Mouse (Mus musculus) embryonic facial prominence, embryonic 13.5 days (tissue): ENCODE data around the gene Tfpi. TPM values are rescaled to one million over a fixed set of nuclear protein-coding genes. Genes with fewer than 3 reads are reported as not detected.
A peak's percentile ranks its signal among the peaks of the same experiment; 100 is the strongest.

Experiments
- ATAC-seq: fragments of 200-750 bp; cut with Nextera tagmentation; 2 replicates; pipeline ENCODE4 v1.8.0; 2017; ENCODE audit warnings: low read depth; ENCODE audit not compliant: insufficient number of reproducible peaks, insufficient read depth, low FRiP score, low TSS enrichment
- H3K27ac ChIP-seq: fragments of 300-500 bp; sonication (generic); 2 replicates; pipeline ENCODE4 v1.5.1; 2015; ENCODE audit warnings: moderate library complexity, mild to moderate bottlenecking, inconsistent platforms
- H3K27me3 ChIP-seq: fragments of 300-500 bp; sonication (generic); 2 replicates; pipeline ENCODE4 v1.6.1; 2015; ENCODE audit warnings: mild to moderate bottlenecking, inconsistent platforms
- H3K36me3 ChIP-seq: fragments of 300-500 bp; sonication (generic); 2 replicates; pipeline ENCODE4 v1.6.1; 2015; ENCODE audit warnings: mild to moderate bottlenecking, inconsistent platforms
- H3K4me1 ChIP-seq: fragments of 300-500 bp; sonication (generic); 2 replicates; pipeline ENCODE4 v1.6.1; 2015; ENCODE audit warnings: inconsistent platforms
- H3K4me2 ChIP-seq: fragments of 300-500 bp; sonication (generic); 2 replicates; pipeline ENCODE4 v1.6.1; 2015; ENCODE audit warnings: moderate library complexity, mild to moderate bottlenecking, inconsistent platforms
- H3K4me3 ChIP-seq: fragments of 300-500 bp; sonication (generic); 2 replicates; pipeline ENCODE4 v1.5.1; 2015; ENCODE audit warnings: mild to moderate bottlenecking, inconsistent platforms
- H3K9ac ChIP-seq: fragments of 300-500 bp; sonication (generic); 2 replicates; pipeline ENCODE4 v1.6.1; 2015; ENCODE audit warnings: mild to moderate bottlenecking, inconsistent platforms
- H3K9me3 ChIP-seq: fragments of 300-500 bp; sonication (generic); 2 replicates; pipeline ENCODE4 v1.6.1; 2016; ENCODE audit warnings: inconsistent platforms
- WGBS: fragments of 180-500 bp; shearing (Covaris S2); methylation state at CpG from one replicate; pipeline ENCODE4 v1.1.7; 2015; ENCODE audit warnings: mixed read lengths; 5-methylcytosine and 5-hydroxymethylcytosine counted together
- polyA plus RNA-seq: library from polyadenylated mRNA; unstranded; fragments of >200 nt; fragmentation: Nextera tagmentation; extraction: Ambion mirVana; gene quantifications from 2 replicates; pipeline ENCODE4 v1.2.1, GENCODE M21; 2015

Gene Tfpi
- polyA plus RNA-seq, 1 experiment from 2014 or later, result 20.4 TPM

GRCm38 (mm10) chr2:84473941-84474530 lies 2.5 kb downstream of the Tfpi start:
- no peak overlapping the region for H3K4me2 ChIP-seq
- no peaks in the 10 kb centered on the region for H3K36me3 ChIP-seq
- 78% methylated on average over 14 of the region's 14 CpGs for WGBS
- H3K27ac ChIP-seq, result no peak overlapping the region
- H3K4me1 ChIP-seq, result no peaks in the 10 kb centered on the region
- no peak overlapping the region for H3K4me3 ChIP-seq
- ATAC-seq, result no peak
- no peaks in the 10 kb centered on the region for H3K27me3 ChIP-seq
- H3K9me3 ChIP-seq, result no peaks in the 10 kb centered on the region
- H3K9ac ChIP-seq, result no peak overlapping the region

- 78% methylated on average over 4 of the region's 4 CpGs for WGBS
- Histone ChIP-seq H3K27ac (no peak overlapping the region), H3K9me3 (no peaks in the 10 kb centered on the region), H3K36me3 (no peaks in the 10 kb centered on the region), H3K4me3 (no peak overlapping the region), H3K9ac (no peak overlapping the region), H3K27me3 (no peaks in the 10 kb centered on the region), H3K4me2 (no peak overlapping the region), H3K4me1 (peaks cover 5% of the 10 kb centered on the region; the same call in 1 of the 2 replicates)
- no peak for ATAC-seq
These were observed 9.2 kb downstream of the Tfpi start for GRCm38 (mm10) chr2:84467391-84467790.

DNA sequence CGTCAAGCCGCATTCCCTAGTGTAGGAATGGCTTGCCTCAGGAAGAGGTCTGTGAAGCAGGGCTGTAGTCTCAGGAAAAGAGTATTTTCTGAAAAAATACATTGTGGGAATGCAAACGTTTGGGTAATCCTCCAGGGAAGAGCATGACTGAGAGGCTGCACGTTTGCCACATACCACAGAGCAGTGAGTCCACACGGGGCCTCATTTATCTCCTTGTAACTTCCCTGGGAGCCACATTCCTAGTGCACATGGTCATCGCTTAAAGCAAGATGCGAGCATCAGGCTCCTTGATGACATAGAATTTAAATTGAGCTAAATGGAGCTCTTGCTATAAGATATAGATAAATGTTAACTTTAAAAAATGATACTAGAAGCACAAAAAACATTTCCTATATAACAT lies 11.6 kb downstream of the Tfpi start:
- ATAC-seq, result no peak
- H3K4me2 ChIP-seq, result no peak overlapping the region
- H3K4me3 ChIP-seq, result no peak overlapping the region
- H3K27ac ChIP-seq, result no peak overlapping the region
- peaks cover 5% of the 10 kb centered on the region; the same call in 1 of the 2 replicates for H3K4me1 ChIP-seq
- no peaks in the 10 kb centered on the region for H3K27me3 ChIP-seq
- H3K9ac ChIP-seq, result no peak overlapping the region
- 39% methylated on average over 7 of the region's 7 CpGs for WGBS
- H3K9me3 ChIP-seq, result no peaks in the 10 kb centered on the region
- H3K36me3 ChIP-seq, result no peaks in the 10 kb centered on the region

GRCm38 (mm10) chr2:84462411-84462810 lies 14.2 kb downstream of the Tfpi start:
- Histone ChIP-seq H3K4me1 (peaks cover 5% of the 10 kb centered on the region; the same call in 1 of the 2 replicates), H3K4me3 (no peak overlapping the region), H3K4me2 (no peak overlapping the region), H3K9me3 (no peaks in the 10 kb centered on the region), H3K36me3 (no peaks in the 10 kb centered on the region), H3K27me3 (no peaks in the 10 kb centered on the region), H3K9ac (no peak overlapping the region), H3K27ac (no peak overlapping the region)
- ATAC-seq, result no peak
- WGBS, result 82% methylated on average over 3 of the region's 3 CpGs

DNA sequence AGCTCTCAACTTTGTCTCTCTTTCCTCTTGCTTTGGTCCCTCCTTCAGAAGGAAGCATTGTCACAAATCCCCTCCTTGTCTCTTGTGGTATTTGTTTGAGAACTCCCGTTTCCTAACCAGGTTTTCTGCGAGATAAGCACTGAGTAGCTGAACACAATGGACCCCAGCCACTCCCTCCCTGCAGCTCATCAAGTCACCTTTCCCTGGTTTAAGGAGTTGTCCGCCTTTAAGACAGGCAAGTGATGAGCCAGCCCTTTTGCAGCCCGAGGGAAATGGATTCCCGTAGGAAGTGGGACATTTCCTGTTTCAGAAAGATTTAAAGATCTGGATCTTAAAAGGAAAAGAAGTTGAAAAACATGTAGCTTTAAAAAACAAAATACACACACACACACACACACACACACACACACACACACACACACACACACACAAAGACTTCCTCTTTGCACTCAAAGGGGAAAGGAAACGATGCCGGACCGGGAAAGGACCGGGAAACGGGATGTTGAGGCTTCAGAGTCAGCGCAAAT lies 16.9 kb downstream of the Tfpi start:
- Histone ChIP-seq H3K27ac (no peak overlapping the region), H3K4me3 (no peak overlapping the region), H3K4me1 (peaks cover 2% of the 10 kb centered on the region; the same call in 1 of the 2 replicates), H3K9ac (no peak overlapping the region), H3K9me3 (no peaks in the 10 kb centered on the region), H3K4me2 (no peak overlapping the region), H3K27me3 (no peaks in the 10 kb centered on the region), H3K36me3 (no peaks in the 10 kb centered on the region)
- WGBS, result 52% methylated on average over 11 of the region's 11 CpGs
- ATAC-seq, result no peak

GRCm38 (mm10) chr2:84457221-84457620 lies 19.4 kb downstream of the Tfpi start:
- Histone ChIP-seq H3K36me3 (no peaks in the 10 kb centered on the region), H3K4me2 (no peak overlapping the region), H3K4me3 (no peak overlapping the region), H3K9me3 (no peaks in the 10 kb centered on the region), H3K27ac (no peak overlapping the region), H3K4me1 (no peaks in the 10 kb centered on the region), H3K27me3 (no peaks in the 10 kb centered on the region), H3K9ac (no peak overlapping the region)
- no peak for ATAC-seq
- WGBS, result 83% methylated on average over 6 of the region's 6 CpGs

DNA sequence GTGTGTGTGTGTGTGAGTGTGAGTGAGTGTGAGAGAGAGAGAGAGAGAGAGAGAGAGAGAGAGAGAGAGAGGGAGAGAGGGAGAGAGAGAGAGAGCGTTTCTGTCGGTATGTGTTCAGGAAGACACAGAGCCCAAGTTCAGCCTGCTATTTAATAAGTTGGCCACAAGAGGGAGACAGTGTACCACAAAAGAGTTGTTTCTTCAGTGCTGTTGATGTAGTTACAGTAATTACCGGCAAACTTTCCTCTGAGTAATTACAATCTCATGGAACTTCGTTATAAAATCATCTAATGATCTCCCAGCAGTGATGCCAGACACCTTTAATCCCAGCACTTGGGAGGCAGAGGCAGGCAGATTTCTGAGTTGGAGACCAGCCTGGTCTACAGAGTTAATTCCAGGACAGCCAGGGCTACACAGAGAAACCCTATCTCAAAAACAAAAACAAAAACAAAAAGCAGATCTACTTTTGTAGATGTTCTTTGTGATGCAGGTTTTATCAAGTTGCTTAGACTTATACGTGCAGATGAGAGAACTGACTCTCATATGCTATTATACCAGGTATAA lies 21.3 kb downstream of the Tfpi start:
- H3K4me3 ChIP-seq, result no peak overlapping the region
- H3K9me3 ChIP-seq, result no peaks in the 10 kb centered on the region
- H3K36me3 ChIP-seq, result no peaks in the 10 kb centered on the region
- no peak for ATAC-seq
- H3K27ac ChIP-seq, result no peak overlapping the region
- H3K27me3 ChIP-seq, result no peaks in the 10 kb centered on the region
- H3K9ac ChIP-seq, result no peak overlapping the region
- H3K4me2 ChIP-seq, result peak overlapping the region; percentile 23
- 6% methylated on average over 5 of the region's 5 CpGs for WGBS
- H3K4me1 ChIP-seq, result no peaks in the 10 kb centered on the region

DNA sequence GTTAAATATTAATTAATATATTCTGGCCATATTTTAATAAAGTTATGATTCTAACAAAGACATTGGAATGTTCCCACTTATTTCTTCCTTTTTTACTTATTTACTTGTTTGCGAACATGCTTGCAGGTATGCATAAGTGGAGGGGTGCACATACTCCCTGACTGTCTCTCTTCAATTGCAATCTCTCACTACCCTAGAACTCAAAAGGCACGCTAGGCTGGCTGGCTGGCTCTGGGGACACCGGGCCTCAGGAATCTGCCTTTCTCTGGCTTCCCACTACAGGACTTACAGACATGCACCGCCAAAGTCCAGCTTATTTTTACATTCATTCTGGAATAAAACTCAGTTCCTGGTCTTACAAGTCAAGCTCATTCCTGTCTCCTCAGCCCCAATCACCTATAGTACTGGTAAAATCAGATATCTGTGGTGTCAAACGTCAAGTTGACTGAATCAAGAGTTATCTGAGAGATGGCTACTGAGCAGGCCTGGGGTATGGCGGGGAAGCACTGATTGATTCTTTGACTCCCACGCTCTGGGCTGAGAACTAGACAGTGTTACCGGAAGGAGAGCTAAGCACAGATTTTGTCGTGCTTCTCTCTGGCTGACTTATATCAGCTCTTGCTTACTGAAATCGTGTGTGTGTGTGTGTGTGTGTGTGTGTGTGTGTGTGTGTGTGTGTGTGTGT lies 21.9 kb downstream of the Tfpi start:
- H3K9me3 ChIP-seq, result no peaks in the 10 kb centered on the region
- no peak overlapping the region for H3K4me3 ChIP-seq
- H3K27ac ChIP-seq, result no peak overlapping the region
- H3K27me3 ChIP-seq, result no peaks in the 10 kb centered on the region
- no peak overlapping the region for H3K9ac ChIP-seq
- no peaks in the 10 kb centered on the region for H3K36me3 ChIP-seq
- no peak for ATAC-seq
- peak overlapping the region; percentile 23 for H3K4me2 ChIP-seq
- no peaks in the 10 kb centered on the region for H3K4me1 ChIP-seq
- WGBS, result 54% methylated on average over 10 of the region's 10 CpGs

GRCm38 (mm10) chr2:84454051-84454450 lies 22.5 kb downstream of the Tfpi start:
- ATAC-seq, result no peak
- Histone ChIP-seq H3K9ac (no peak overlapping the region), H3K4me1 (no peaks in the 10 kb centered on the region), H3K36me3 (no peaks in the 10 kb centered on the region), H3K9me3 (no peaks in the 10 kb centered on the region), H3K4me2 (no peak overlapping the region), H3K27me3 (no peaks in the 10 kb centered on the region), H3K4me3 (no peak overlapping the region), H3K27ac (no peak overlapping the region)
- 12% methylated on average over 5 of the region's 5 CpGs for WGBS

DNA sequence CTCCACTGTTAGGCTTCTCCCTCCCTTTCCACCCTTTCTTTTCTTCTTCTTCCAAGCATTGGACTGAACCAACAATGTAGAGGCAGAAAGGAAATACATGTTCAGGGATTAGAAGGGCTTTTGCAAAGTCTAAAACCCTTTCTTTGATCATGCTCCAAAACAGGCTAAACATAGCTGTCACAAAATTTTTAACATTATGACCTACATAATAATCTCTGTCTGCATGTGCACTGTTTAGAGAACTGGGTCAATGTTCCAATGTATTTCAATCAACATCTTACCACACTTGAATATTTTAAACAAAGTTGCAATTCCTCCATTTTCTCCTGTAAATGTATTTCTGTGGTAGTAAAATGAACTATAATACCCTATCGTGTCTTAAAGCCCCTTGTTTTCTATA lies 31.1 kb downstream of the Tfpi start:
- 86% methylated on average over 1 of the region's 1 CpGs for WGBS

GRCm38 (mm10) chr2:84441940-84442339 lies 34.6 kb downstream of the Tfpi start:
- 83% methylated on average over 5 of the region's 5 CpGs for WGBS
- Histone ChIP-seq H3K9me3 (no peaks in the 10 kb centered on the region), H3K4me3 (no peak overlapping the region), H3K27ac (no peak overlapping the region), H3K9ac (no peak overlapping the region), H3K4me1 (no peaks in the 10 kb centered on the region), H3K36me3 (no peaks in the 10 kb centered on the region), H3K4me2 (no peak overlapping the region), H3K27me3 (no peaks in the 10 kb centered on the region)
- ATAC-seq, result no peak

More for the DNA sequence above, 31.1 kb downstream of the Tfpi start:
- no peak overlapping the region for H3K27ac ChIP-seq
- H3K4me2 ChIP-seq, result no peak overlapping the region
- no peak overlapping the region for H3K9ac ChIP-seq
- no peaks in the 10 kb centered on the region for H3K36me3 ChIP-seq
- no peaks in the 10 kb centered on the region for H3K4me1 ChIP-seq
- no peaks in the 10 kb centered on the region for H3K27me3 ChIP-seq
- no peak overlapping the region for H3K4me3 ChIP-seq
- no peaks in the 10 kb centered on the region for H3K9me3 ChIP-seq
- no peak for ATAC-seq

GRCm38 (mm10) chr2:84429724-84430123 lies 46.9 kb downstream of the Tfpi start:
- no peak for ATAC-seq
- Histone ChIP-seq H3K9ac (no peak overlapping the region), H3K4me2 (no peak overlapping the region), H3K36me3 (no peaks in the 10 kb centered on the region), H3K27me3 (peaks cover 7% of the 10 kb centered on the region; the same call in 1 of the 2 replicates), H3K4me1 (peaks cover 6% of the 10 kb centered on the region; the same call in 1 of the 2 replicates), H3K27ac (no peak overlapping the region), H3K9me3 (no peaks in the 10 kb centered on the region), H3K4me3 (no peak overlapping the region)
- 50% methylated on average over 11 of the region's 11 CpGs for WGBS
